Mouse (Mus musculus) spleen, adult 2 months (tissue): ENCODE data around the gene Scamp3. TPM values are rescaled to one million over a fixed set of nuclear protein-coding genes. Genes with fewer than 3 reads are reported as not detected.

ENCODE experiments used
- DNase-seq, 2 experiments: peaks; one replicate each; pipeline versions ENCODE4 v3.0.0 to v3.0.0-alpha.2; 2012 to 2021; ENCODE audit warnings: low spot score in 2 of 2, low read depth in 1 of 2
- H3K27ac ChIP-seq: fragments of 200-500 bp; 2 replicates; pipeline ENCODE4 v1.5.1; 2012; ENCODE audit warnings: low read length, inconsistent platforms; ENCODE audit not compliant: insufficient read depth
- H3K27me3 ChIP-seq: fragments of 200-500 bp; 2 replicates; pipeline ENCODE4 v1.6.1; 2012; ENCODE audit warnings: mild to moderate bottlenecking, moderate library complexity, low read length, inconsistent platforms; ENCODE audit not compliant: control insufficient read depth, insufficient read depth
- H3K36me3 ChIP-seq: fragments of 200-500 bp; 2 replicates; pipeline ENCODE4 v1.6.1; 2012; ENCODE audit warnings: mild to moderate bottlenecking, low read length, inconsistent platforms; ENCODE audit not compliant: control insufficient read depth, insufficient read depth
- H3K4me1 ChIP-seq: fragments of 200-500 bp; 2 replicates; pipeline ENCODE4 v1.6.1; 2011; ENCODE audit warnings: inconsistent platforms; ENCODE audit not compliant: control insufficient read depth, insufficient read depth, insufficient read length
- H3K4me3 ChIP-seq: fragments of 200-500 bp; 2 replicates; pipeline ENCODE4 v1.5.1; 2011; ENCODE audit warnings: mild to moderate bottlenecking, inconsistent platforms; ENCODE audit not compliant: insufficient read depth, insufficient read length; ENCODE audit errors: extremely low read depth
- CTCF ChIP-seq: fragments of 200-500 bp; IDR thresholded peaks from 2 replicates; pipeline ENCODE4 v1.5.1; 2011; ENCODE audit warnings: mild to moderate bottlenecking, inconsistent platforms; ENCODE audit not compliant: insufficient read depth, insufficient read length, insufficient replicate concordance; ENCODE audit errors: extremely low read depth
- POLR2A ChIP-seq: fragments of 200-500 bp; IDR thresholded peaks from 2 replicates; pipeline ENCODE4 v1.6.1; 2011; ENCODE audit warnings: low read depth, low read length, inconsistent platforms
- WGBS: fragments of 180-500 bp; shearing (Covaris S2); methylation state at CpG from one replicate; pipeline ENCODE4 v1.1.7; 2018; 5-methylcytosine and 5-hydroxymethylcytosine counted together
- polyA plus RNA-seq: library from polyadenylated mRNA; depleted of rRNA; stranded (reverse); fragments of >200 nt; gene quantifications from 2 replicates; pipeline ENCODE4 v1.2.3, GENCODE M21; 2012

Gene Scamp3
- polyA plus RNA-seq, 1 experiment = 120 TPM

GRCm38 (mm10) chr3:89225321-89225815, 48.1 kb downstream of the Scamp3 start:
- H3K4me3 ChIP-seq = no peak overlapping the region
- no peak for DNase-seq
- H3K36me3 ChIP-seq = no peaks in the 10 kb centered on the region
- TF ChIP-seq CTCF = no peak
- H3K27ac ChIP-seq = no peak overlapping the region
- H3K27me3 ChIP-seq = peaks cover 8% of the 10 kb centered on the region; the same call in 1 of the 2 replicates
- peaks cover 7% of the 10 kb centered on the region; the same call in 1 of the 2 replicates for H3K4me1 ChIP-seq
- WGBS = 86% methylated on average over 12 of the region's 12 CpGs

- Histone ChIP-seq H3K27ac (no peak overlapping the region), H3K4me1 (peaks cover 7% of the 10 kb centered on the region; the same call in 1 of the 2 replicates), H3K36me3 (no peaks in the 10 kb centered on the region), H3K4me3 (no peak overlapping the region), H3K27me3 (peaks cover 8% of the 10 kb centered on the region; the same call in 1 of the 2 replicates)
- no peak for DNase-seq
- 60% methylated on average over 4 of the region's 4 CpGs for WGBS
- TF ChIP-seq CTCF = no peak
- TF ChIP-seq POLR2A = no peak
These were observed 48.6 kb downstream of the Scamp3 start for GRCm38 (mm10) chr3:89225918-89226317.

- 90% methylated on average over 11 of the region's 11 CpGs for WGBS
- no peak for DNase-seq
- Histone ChIP-seq H3K4me3 (no peak overlapping the region), H3K36me3 (no peaks in the 10 kb centered on the region), H3K27me3 (peaks cover 8% of the 10 kb centered on the region; the same call in 1 of the 2 replicates), H3K27ac (no peak overlapping the region), H3K4me1 (peaks cover 9% of the 10 kb centered on the region; the same call in 1 of the 2 replicates)
- no peak for TF ChIP-seq CTCF
- no peak for TF ChIP-seq POLR2A
These were observed 49.1 kb downstream of the Scamp3 start for GRCm38 (mm10) chr3:89226361-89226760.

- TF ChIP-seq POLR2A = no peak
- TF ChIP-seq CTCF = no peak
- 16% methylated on average over 21 of the region's 21 CpGs for WGBS
- peak within 1 kb of the TSS; percentile 35; the same call in 1 of the 2 replicates for H3K4me3 ChIP-seq
- no peaks in the 10 kb centered on the region for H3K36me3 ChIP-seq
- no peak for DNase-seq
- peaks cover 8% of the 10 kb centered on the region; the same call in 1 of the 2 replicates for H3K27me3 ChIP-seq
- H3K27ac ChIP-seq = no peak within 1 kb of the TSS
- peaks cover 14% of the 10 kb centered on the region; the same call in 1 of the 2 replicates for H3K4me1 ChIP-seq
These were observed 49.6 kb downstream of the Scamp3 start, which contains the start of gene Mtx1 for GRCm38 (mm10) chr3:89226900-89227299. Mtx1 (minus strand) TSS chr3:89227088.

GRCm38 (mm10) chr3:89227307-89228179, 50.3 kb downstream of the Scamp3 start:
- H3K4me3 ChIP-seq = peak overlapping the region; percentile 35; the same call in 1 of the 2 replicates
- H3K4me1 ChIP-seq = peaks cover 15% of the 10 kb centered on the region; the same call in 1 of the 2 replicates
- H3K36me3 ChIP-seq = no peaks in the 10 kb centered on the region
- DNase-seq = peak in 1 of 2 experiments; percentile 33
- no peak for TF ChIP-seq CTCF
- no peak for TF ChIP-seq POLR2A
- H3K27ac ChIP-seq = no peak overlapping the region
- peaks cover 8% of the 10 kb centered on the region; the same call in 1 of the 2 replicates for H3K27me3 ChIP-seq
- WGBS = 5% methylated on average over 41 of the region's 41 CpGs

GRCm38 (mm10) chr3:89228180-89228549, 50.9 kb downstream of the Scamp3 start:
- peaks cover 17% of the 10 kb centered on the region; the same call in 1 of the 2 replicates for H3K4me1 ChIP-seq
- H3K27me3 ChIP-seq = peaks cover 8% of the 10 kb centered on the region; the same call in 1 of the 2 replicates
- no peak for TF ChIP-seq POLR2A
- TF ChIP-seq CTCF = peak; percentile 93
- under 1% methylated on average over 18 of the region's 20 CpGs for WGBS
- H3K4me3 ChIP-seq = peak overlapping the region; percentile 56
- no peaks in the 10 kb centered on the region for H3K36me3 ChIP-seq
- peak; percentile 58 to 87 for DNase-seq
- H3K27ac ChIP-seq = no peak overlapping the region
